Mouse (Mus musculus) CH12.LX (cell line): ENCODE results near the gene Amd1. TPM values are rescaled to one million over a fixed set of nuclear protein-coding genes. Genes with fewer than 3 reads are reported as not detected.

Experiments used
- DNase-seq: peaks from one replicate; pipeline ENCODE4 v3.0.0-alpha.2; 2013; ENCODE audit errors: extremely low read depth
- H3K27ac ChIP-seq: 2 replicates; pipeline ENCODE4 v1.5.1; 2012; ENCODE audit warnings: low read depth, mild to moderate bottlenecking, control low read depth, moderate library complexity; ENCODE audit not compliant: insufficient read depth
- H3K27me3 ChIP-seq: replicated peaks from 2 replicates; pipeline ENCODE3; 2012; ENCODE audit warnings: inconsistent platforms
- H3K36me3 ChIP-seq, 2 experiments: replicated peaks in 1 of 2; 2 replicates each; pipeline versions ENCODE3 to v1.6.1; 2012; ENCODE audit warnings: inconsistent platforms in 1 of 2, low read length in 1 of 2, mild to moderate bottlenecking in 1 of 2, mixed read lengths in 1 of 2, moderate library complexity in 1 of 2; ENCODE audit not compliant: control insufficient read depth in 1 of 2, insufficient read depth in 1 of 2
- H3K4me1 ChIP-seq, 2 experiments: 2 replicates each; pipeline ENCODE4 v1.6.1; 2012; ENCODE audit warnings: inconsistent platforms in 1 of 2, moderate library complexity in 1 of 2; ENCODE audit not compliant: insufficient read depth in 2 of 2, control insufficient read depth in 1 of 2
- H3K4me2 ChIP-seq: 2 replicates; pipeline ENCODE4 v1.6.1; 2012; ENCODE audit warnings: low read depth, mild to moderate bottlenecking, control low read depth; ENCODE audit not compliant: poor library complexity, insufficient read depth, severe bottlenecking
- H3K4me3 ChIP-seq, 3 experiments: fragments of 150-350 bp in 1 of 3; sonication (generic) in 1 of 3; replicated peaks in 1 of 3; 2 replicates each; pipeline versions ENCODE3 to v1.5.1; 2011 to 2012; ENCODE audit warnings: low read depth in 2 of 3, low read length in 2 of 3, mild to moderate bottlenecking in 2 of 3, moderate library complexity in 2 of 3, control low read depth in 1 of 3, improper control_type of control experiment in 1 of 3, inconsistent platforms in 1 of 3, mixed read lengths in 1 of 3; ENCODE audit not compliant: poor library complexity in 1 of 3
- H3K79me2 ChIP-seq: replicated peaks from 2 replicates; pipeline ENCODE4 v1.6.1; 2012; ENCODE audit warnings: mild to moderate bottlenecking, moderate library complexity; ENCODE audit not compliant: control insufficient read depth, poor library complexity, insufficient read depth, severe bottlenecking; ENCODE audit errors: extremely low read depth
- H3K9ac ChIP-seq: 2 replicates; pipeline ENCODE4 v1.6.1; 2012; ENCODE audit warnings: low read depth, mild to moderate bottlenecking, control low read depth, moderate library complexity; ENCODE audit not compliant: insufficient read depth
- H3K9me3 ChIP-seq: replicated peaks from 2 replicates; pipeline ENCODE3; 2012; ENCODE audit warnings: low read length, inconsistent platforms, mixed read lengths
- CHD1 ChIP-seq: IDR thresholded peaks from 2 replicates; pipeline ENCODE4 v1.6.1; 2012; ENCODE audit warnings: low read depth, low read length, improper control_type of control experiment, inconsistent platforms
- CTCF ChIP-seq, 2 experiments: IDR thresholded peaks in 1 of 2; conservative IDR thresholded peaks in 1 of 2; 2 replicates each; pipeline ENCODE4 v1.5.1; 2011 to 2012; ENCODE audit warnings: low read depth in 2 of 2, low read length in 2 of 2, improper control_type of control experiment in 1 of 2, inconsistent platforms in 1 of 2, mild to moderate bottlenecking in 1 of 2, moderate library complexity in 1 of 2
- E2F4 ChIP-seq: IDR thresholded peaks from 2 replicates; pipeline ENCODE4 v1.6.1; 2011; ENCODE audit warnings: low read depth, low read length, improper control_type of control experiment; ENCODE audit not compliant: insufficient replicate concordance
- ELF1 ChIP-seq: IDR thresholded peaks from 2 replicates; pipeline ENCODE4 v1.6.1; 2014; ENCODE audit warnings: low read depth, mild to moderate bottlenecking, inconsistent platforms, low read length, improper control_type of control experiment
- EP300 ChIP-seq: IDR thresholded peaks from 2 replicates; pipeline ENCODE4 v1.6.1; 2011; ENCODE audit warnings: low read length, improper control_type of control experiment
- ETS1 ChIP-seq: conservative IDR thresholded peaks from 2 replicates; pipeline ENCODE4 v1.6.1; 2012; ENCODE audit warnings: low read depth, mild to moderate bottlenecking, inconsistent platforms, low read length, improper control_type of control experiment, moderate library complexity
- GABPA ChIP-seq: IDR thresholded peaks from 2 replicates; pipeline ENCODE4 v1.6.1; 2012; ENCODE audit warnings: low read depth, low read length, improper control_type of control experiment, inconsistent platforms; ENCODE audit not compliant: insufficient replicate concordance
- HCFC1 ChIP-seq: IDR thresholded peaks from 2 replicates; pipeline ENCODE4 v1.6.1; 2012; ENCODE audit warnings: low read depth, mild to moderate bottlenecking, inconsistent platforms, low read length, improper control_type of control experiment
- IRF4 ChIP-seq: IDR thresholded peaks from 2 replicates; pipeline ENCODE4 v1.6.1; 2014; ENCODE audit warnings: low read depth, mild to moderate bottlenecking, inconsistent platforms, low read length, improper control_type of control experiment
- KAT2A ChIP-seq: IDR thresholded peaks from 2 replicates; pipeline ENCODE4 v1.6.1; 2012; ENCODE audit warnings: low read length, improper control_type of control experiment, inconsistent platforms; ENCODE audit not compliant: insufficient replicate concordance
- MAX ChIP-seq: IDR thresholded peaks from 2 replicates; pipeline ENCODE4 v1.6.1; 2011; ENCODE audit warnings: low read length, improper control_type of control experiment
- MAZ ChIP-seq: IDR thresholded peaks from 2 replicates; pipeline ENCODE4 v1.6.1; 2012; ENCODE audit warnings: low read depth, mild to moderate bottlenecking, inconsistent platforms, low read length, improper control_type of control experiment, moderate library complexity
- MEF2A ChIP-seq: IDR thresholded peaks from 2 replicates; pipeline ENCODE4 v1.6.1; 2014; ENCODE audit warnings: low read depth, mild to moderate bottlenecking, inconsistent platforms, low read length, improper control_type of control experiment, borderline replicate concordance
- MXI1 ChIP-seq: IDR thresholded peaks from 2 replicates; pipeline ENCODE4 v1.6.1; 2011; ENCODE audit warnings: mild to moderate bottlenecking, low read depth, low read length, improper control_type of control experiment
- MYC ChIP-seq: IDR thresholded peaks from 2 replicates; pipeline ENCODE4 v1.6.1; 2011; ENCODE audit warnings: low read depth, mild to moderate bottlenecking, improper control_type of control experiment, low read length
- POLR2AphosphoS2 ChIP-seq: IDR thresholded peaks from 2 replicates; pipeline ENCODE4 v1.6.1; 2011; ENCODE audit warnings: low read depth, low read length, improper control_type of control experiment
- RAD21 ChIP-seq: IDR thresholded peaks from 2 replicates; pipeline ENCODE4 v1.6.1; 2011; ENCODE audit warnings: low read depth, mild to moderate bottlenecking, low read length, improper control_type of control experiment, moderate library complexity
- USF1 ChIP-seq: IDR thresholded peaks from 2 replicates; pipeline ENCODE4 v1.6.1; 2014; ENCODE audit warnings: low read depth, mild to moderate bottlenecking, inconsistent platforms, low read length, improper control_type of control experiment
- ZC3H11A ChIP-seq: IDR thresholded peaks from 2 replicates; pipeline ENCODE4 v1.6.1; 2012; ENCODE audit warnings: low read depth, mild to moderate bottlenecking, inconsistent platforms, low read length, improper control_type of control experiment
- ZKSCAN1 ChIP-seq: IDR thresholded peaks from 2 replicates; pipeline ENCODE4 v1.6.1; 2012; ENCODE audit warnings: low read depth, inconsistent platforms, low read length, improper control_type of control experiment, borderline replicate concordance
- ZNF384 ChIP-seq: IDR thresholded peaks from 2 replicates; pipeline ENCODE4 v1.6.1; 2012; ENCODE audit warnings: low read depth, low read length, improper control_type of control experiment, inconsistent platforms
- dilution Hi-C: fragments of 300-500 bp; cut with MboI; formaldehyde crosslinking; loops from 2 replicates; pipeline ENCODE4 v1.14.3; 2020; ENCODE audit warnings: low sequenced_read_pairs; ENCODE audit not compliant: extremely low pct_unique_long_range_greater_than_20kb, extremely low pct_ligation_motif_present
- in situ Hi-C: fragments of 300-500 bp; cut with MboI; formaldehyde crosslinking; loops from 3 replicates; pipeline ENCODE4 v1.14.3; 2019; ENCODE audit warnings: low sequenced_read_pairs, low pct_ligation_motif_present, low pct_unique_long_range_greater_than_20kb, mixed read lengths
- polyA plus RNA-seq: library from polyadenylated mRNA; unstranded; fragments of >175 nt; gene quantifications from 2 replicates; pipeline ENCODE4 v1.2.1, GENCODE M21; 2012; ENCODE audit warnings: low read depth; ENCODE audit not compliant: insufficient read length
- total RNA-seq, 2 experiments: library from RNA; depleted of rRNA; stranded (reverse); fragments of 300-350 nt in 1 of 2; fragments of >200 nt in 1 of 2; gene quantifications; 2 replicates each; pipeline ENCODE4 v1.2.3; 2012 to 2014

The Amd1 gene
- total and polyA plus RNA-seq, 3 experiments = 88.3 to 266 (median 165) TPM

GRCm38 (mm10) chr10:40346776-40347403 is 44.9 kb upstream of the Amd1 start:
- Histone ChIP-seq H3K9ac (no peak overlapping the region), H3K4me3 (no peak overlapping the region), H3K79me2 (peaks cover 4% of the 10 kb centered on the region; the same call in 1 of the 2 replicates), H3K36me3 (no peaks in the 10 kb centered on the region), H3K4me2 (no peak overlapping the region), H3K27me3 (no peaks in the 10 kb centered on the region), H3K9me3 (no peaks in the 10 kb centered on the region), H3K4me1 (peaks cover 3 to 23% of the 10 kb centered on the region in 2 experiments), H3K27ac (no peak overlapping the region)
- in situ Hi-C loops (no loop called here), dilution Hi-C loops (no loop called here)
- TF ChIP-seq ZNF384 (peak; percentile 3; the same call in 1 of the 2 replicates), MXI1 (no peak), USF1 (no peak), ETS1 (no peak), HCFC1 (no peak), KAT2A (no peak)
- no peak for DNase-seq

GRCm38 (mm10) chr10:40342036-40342435 is 40.0 kb upstream of the Amd1 start:
- DNase-seq = no peak
- TF ChIP-seq E2F4 (no peak), ETS1 (no peak), MAZ (no peak), CTCF (conservative IDR thresholded peaks at IDR 0.05 in 1 of 2, IDR thresholded peaks at IDR 0.05 in 1 of 2; ENCODE audit: low read depth in 2 of 2, low read length in 2 of 2) (no peak), GABPA (no peak), IRF4 (no peak), HCFC1 (no peak), ZNF384 (no peak), MAX (no peak), POLR2AphosphoS2 (no peak), MYC (no peak), EP300 (no peak), MEF2A (no peak), ZC3H11A (no peak), RAD21 (no peak), CHD1 (no peak), ZKSCAN1 (no peak), USF1 (no peak), MXI1 (no peak), ELF1 (no peak)
- Histone ChIP-seq H3K4me1 (peaks cover 3 to 7% of the 10 kb centered on the region in 2 experiments), H3K36me3 (no peaks in the 10 kb centered on the region), H3K4me2 (no peak overlapping the region), H3K9ac (no peak overlapping the region), H3K27me3 (no peaks in the 10 kb centered on the region), H3K9me3 (no peaks in the 10 kb centered on the region), H3K79me2 (no peaks in the 10 kb centered on the region), H3K4me3 (no peak overlapping the region), H3K27ac (no peak overlapping the region)
- in situ Hi-C loops (no loop called here), dilution Hi-C loops (no loop called here)
